Mouse (Mus musculus) C2C12 (cell line): ENCODE results near the gene Caps2. TPM values are rescaled to one million over a fixed set of nuclear protein-coding genes. Genes with fewer than 3 reads are reported as not detected.

ENCODE experiments used
- H3K27me3 ChIP-seq: one replicate; pipeline ENCODE4 v1.6.1; 2011; ENCODE audit not compliant: control insufficient read depth, insufficient read depth, insufficient read length
- H3K36me3 ChIP-seq: one replicate; pipeline ENCODE4 v1.6.1; 2011; ENCODE audit not compliant: control insufficient read depth, insufficient read depth
- H3K4me3 ChIP-seq: one replicate; pipeline ENCODE4 v1.5.1; 2011; ENCODE audit warnings: mild to moderate bottlenecking, control low read depth; ENCODE audit not compliant: poor library complexity, insufficient read depth, severe bottlenecking
- H3K79me2 ChIP-seq: one replicate; pipeline ENCODE4 v1.6.1; 2011; ENCODE audit not compliant: control insufficient read depth, insufficient read depth
- H3K79me3 ChIP-seq: one replicate; pipeline ENCODE4 v1.6.1; 2011; ENCODE audit warnings: low read depth, control low read depth
- H3ac ChIP-seq: one replicate; pipeline ENCODE3; 2011; ENCODE audit warnings: low read depth; ENCODE audit not compliant: control insufficient read depth, insufficient read length
- CEBPB ChIP-seq: IDR thresholded peaks from one replicate; pipeline ENCODE4 v1.6.1; 2011; ENCODE audit warnings: low read depth, mild to moderate bottlenecking, control low read depth, moderate library complexity
- CTCF ChIP-seq: IDR thresholded peaks from one replicate; pipeline ENCODE4 v1.5.1; 2011; ENCODE audit not compliant: control insufficient read depth, insufficient read depth, insufficient read length
- MYOD1 ChIP-seq: IDR thresholded peaks from one replicate; pipeline ENCODE4 v1.6.1; 2011; ENCODE audit warnings: low read depth; ENCODE audit not compliant: control insufficient read depth, insufficient read length
- MYOG ChIP-seq: IDR thresholded peaks from one replicate; pipeline ENCODE4 v1.6.1; 2011; ENCODE audit not compliant: control insufficient read depth, insufficient read length; ENCODE audit errors: extremely low read depth
- USF1 ChIP-seq: IDR thresholded peaks from one replicate; pipeline ENCODE4 v1.6.1; 2011; ENCODE audit warnings: low read depth, mild to moderate bottlenecking, control low read depth, moderate library complexity
- polyA plus RNA-seq: library from polyadenylated mRNA; unstranded; fragments of >200 nt; fragmentation: generic; extraction: Trizol; gene quantifications from one replicate; pipeline ENCODE4 v1.2.1, GENCODE M21; 2012; ENCODE audit warnings: missing spikeins

The Caps2 gene
- polyA plus RNA-seq, 1 experiment: 0.01 TPM

GRCm38 (mm10) chr10:112248273-112248672 lies 84.9 kb downstream of the Caps2 start:
- no peak for TF ChIP-seq CTCF
- no peak overlapping the region for H3ac ChIP-seq

GRCm38 (mm10) chr10:112263467-112263866 lies 100.0 kb downstream of the Caps2 start:
- no peaks in the 10 kb centered on the region for H3K27me3 ChIP-seq
- no peaks in the 10 kb centered on the region for H3K79me3 ChIP-seq

More at GRCm38 (mm10) chr10:112248273-112248672, 84.9 kb downstream of the Caps2 start:
- Histone ChIP-seq H3K27me3 (no peaks in the 10 kb centered on the region), H3K79me3 (no peaks in the 10 kb centered on the region), H3K79me2 (no peaks in the 10 kb centered on the region), H3K36me3 (no peaks in the 10 kb centered on the region), H3K4me3 (no peak overlapping the region)

More at GRCm38 (mm10) chr10:112263467-112263866, 100.0 kb downstream of the Caps2 start:
- Histone ChIP-seq H3K4me3 (no peak overlapping the region), H3K79me2 (no peaks in the 10 kb centered on the region), H3ac (no peak overlapping the region), H3K36me3 (no peaks in the 10 kb centered on the region)
- TF ChIP-seq MYOG: no peak
- TF ChIP-seq MYOD1: no peak
- no peak for TF ChIP-seq CTCF
- no peak for TF ChIP-seq CEBPB
- TF ChIP-seq USF1: no peak

Other genes with a start within 250 kb of the Caps2 start
- 10.2 TPM for gene Krr1, start 191.0 kb upstream of the Caps2 start, polyA plus RNA-seq
- gene Glipr1, start 161.0 kb upstream of the Caps2 start, polyA plus RNA-seq: 10.3 TPM
- gene Glipr1l1, start 103.4 kb upstream of the Caps2 start, polyA plus RNA-seq: not detected
- gene Glipr1l2, start 80.3 kb upstream of the Caps2 start, polyA plus RNA-seq: not detected
- gene Glipr1l3, start 3.3 kb upstream of the Caps2 start, polyA plus RNA-seq: not detected
- gene Kcnc2, start 107.5 kb downstream of the Caps2 start, polyA plus RNA-seq: 0.16 TPM